Mouse (Mus musculus) heart, adult 2 months (tissue): Measurements from ENCODE around the gene Gmds. TPM values are rescaled to one million over a fixed set of nuclear protein-coding genes. Genes with fewer than 3 reads are reported as not detected.
A peak's percentile ranks its signal among the peaks of the same experiment; 100 is the strongest.

Source experiments
- DNase-seq, 2 experiments: peaks; one replicate each; pipeline ENCODE4 v3.0.0; 2021
- H3K27ac ChIP-seq: fragments of 200-600 bp; 2 replicates; pipeline ENCODE4 v1.8.1; 2022
- H3K27me3 ChIP-seq: fragments of 200-500 bp; 2 replicates; pipeline ENCODE4 v1.6.1; 2012; ENCODE audit warnings: mild to moderate bottlenecking, low read length, inconsistent platforms, mixed read lengths; ENCODE audit not compliant: control insufficient read depth, insufficient read depth
- H3K36me3 ChIP-seq: fragments of 200-500 bp; 2 replicates; pipeline ENCODE4 v1.6.1; 2012; ENCODE audit warnings: low read length, inconsistent platforms; ENCODE audit not compliant: control insufficient read depth, insufficient read depth
- H3K4me1 ChIP-seq: fragments of 200-500 bp; 2 replicates; pipeline ENCODE4 v1.6.1; 2011; ENCODE audit warnings: low read length; ENCODE audit not compliant: control insufficient read depth, insufficient read depth
- H3K4me3 ChIP-seq: fragments of 200-600 bp; 2 replicates; pipeline ENCODE4 v1.8.1; 2022
- H3K79me2 ChIP-seq: fragments of 200-500 bp; replicated peaks from 2 replicates; pipeline ENCODE4 v1.6.1; 2012; ENCODE audit warnings: mild to moderate bottlenecking, inconsistent platforms, low read length, moderate library complexity, mixed read lengths; ENCODE audit not compliant: control insufficient read depth, insufficient read depth
- H3K9ac ChIP-seq: fragments of 200-500 bp; 2 replicates; pipeline ENCODE4 v1.6.1; 2012; ENCODE audit warnings: low read depth, mild to moderate bottlenecking, control low read depth, inconsistent platforms, low read length, mixed read lengths
- CTCF ChIP-seq: fragments of 200-600 bp; IDR thresholded peaks from 2 replicates; pipeline ENCODE4 v1.8.1; 2022; ENCODE audit warnings: antibody characterized with exemption, mild to moderate bottlenecking, moderate library complexity
- EP300 ChIP-seq: fragments of 200-500 bp; IDR thresholded peaks from 2 replicates; pipeline ENCODE4 v1.6.1; 2011; ENCODE audit warnings: low read depth, low read length, control low read depth; ENCODE audit not compliant: insufficient read depth
- POLR2A ChIP-seq: fragments of 200-500 bp; IDR thresholded peaks from 2 replicates; pipeline ENCODE4 v1.6.1; 2011; ENCODE audit warnings: mild to moderate bottlenecking, low read depth, low read length, control low read depth; ENCODE audit not compliant: insufficient read depth
- WGBS: fragments of 180-500 bp; shearing (Covaris S2); methylation state at CpG from one replicate; pipeline ENCODE4 v1.1.7; 2018; 5-methylcytosine and 5-hydroxymethylcytosine counted together
- intact Hi-C: fragments of 180-260 bp; cut with DNase I; formaldehyde crosslinking; loops from one replicate; pipeline ENCODE4 v1.15.1; 2025
- polyA plus RNA-seq: library from polyadenylated mRNA; depleted of rRNA; stranded (reverse); fragments of >200 nt; gene quantifications from 2 replicates; pipeline ENCODE4 v1.2.3, GENCODE M21; 2012
- total RNA-seq, 2 experiments: library from RNA; stranded (reverse); gene quantifications; 2 replicates each; pipeline ENCODE4 v1.2.3; 2021

The Gmds gene
- total and polyA plus RNA-seq, 3 experiments = 4.2 to 6.0 (median 5.2) TPM

- 25% methylated on average over 3 of the region's 3 CpGs for WGBS
- DNase-seq = peak; percentile 48 to 53
Measured at GRCm38 (mm10) chr13:32312663-32313062, 25.9 kb downstream of the Gmds start.

GRCm38 (mm10) chr13:32311476-32311875 lies 27.1 kb downstream of the Gmds start:
- Histone ChIP-seq H3K4me3 (no peak overlapping the region), H3K36me3 (no peaks in the 10 kb centered on the region), H3K27ac (no peak overlapping the region), H3K4me1 (no peaks in the 10 kb centered on the region), H3K27me3 (no peaks in the 10 kb centered on the region), H3K79me2 (no peaks in the 10 kb centered on the region), H3K9ac (no peak overlapping the region)
- no peak for TF ChIP-seq POLR2A
- TF ChIP-seq CTCF = no peak
- TF ChIP-seq EP300 = no peak
- WGBS = 92% methylated on average over 2 of the region's 2 CpGs
- intact Hi-C loops = loop anchor here (5.0 kb wide), 1 partner anchor 351 kb away; no protein-coding TSS in a partner anchor
- no peak for DNase-seq

More at GRCm38 (mm10) chr13:32312663-32313062, 25.9 kb downstream of the Gmds start:
- Histone ChIP-seq H3K9ac (no peak overlapping the region), H3K27me3 (no peaks in the 10 kb centered on the region), H3K27ac (no peak overlapping the region), H3K4me3 (no peak overlapping the region), H3K79me2 (no peaks in the 10 kb centered on the region), H3K4me1 (no peaks in the 10 kb centered on the region), H3K36me3 (no peaks in the 10 kb centered on the region)
- TF ChIP-seq EP300 (no peak), CTCF (peak; percentile 97)
- intact Hi-C loops = loop anchor here (1.0 to 5.0 kb wide), 4 partner anchors 100 to 368 kb away; no protein-coding TSS in a partner anchor

- Histone ChIP-seq H3K9ac (no peak overlapping the region), H3K27me3 (no peaks in the 10 kb centered on the region), H3K4me3 (no peak overlapping the region), H3K79me2 (no peaks in the 10 kb centered on the region), H3K27ac (no peak overlapping the region), H3K4me1 (peaks cover 4% of the 10 kb centered on the region), H3K36me3 (no peaks in the 10 kb centered on the region)
- 67% methylated on average over 1 of the region's 1 CpGs for WGBS
- TF ChIP-seq POLR2A (no peak), EP300 (no peak), CTCF (no peak)
- no peak for DNase-seq
- intact Hi-C loops = no loop called here
Measured at GRCm38 (mm10) chr13:32298456-32298855, 40.1 kb downstream of the Gmds start.

DNA sequence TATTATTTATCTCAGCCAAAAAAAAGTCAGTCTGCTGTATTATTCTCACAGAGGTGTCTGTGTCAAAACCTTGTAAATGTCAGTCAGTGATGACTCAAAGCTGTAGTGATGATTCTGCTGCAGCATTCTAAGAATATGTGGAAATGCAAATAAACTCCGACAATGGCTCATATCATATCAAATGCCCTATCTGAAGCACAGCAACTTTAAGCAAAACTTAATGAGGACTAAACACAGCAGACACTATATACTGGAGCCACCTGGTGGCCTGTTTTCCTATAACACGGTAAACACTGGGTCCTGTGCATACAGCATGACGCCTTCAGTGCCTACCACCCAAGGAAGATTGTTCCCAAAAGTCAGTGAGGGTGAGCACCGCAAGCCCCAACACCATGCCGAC lies 41.1 kb downstream of the Gmds start:
- Histone ChIP-seq H3K79me2 (no peaks in the 10 kb centered on the region), H3K27ac (no peak overlapping the region), H3K4me3 (no peak overlapping the region), H3K9ac (no peak overlapping the region), H3K36me3 (no peaks in the 10 kb centered on the region), H3K4me1 (peaks cover 4% of the 10 kb centered on the region), H3K27me3 (no peaks in the 10 kb centered on the region)
- intact Hi-C loops = loop anchor here (1.0 to 2.0 kb wide), 3 partner anchors 83 to 505 kb away; no protein-coding TSS in a partner anchor
- DNase-seq = peak; percentile 24 to 47
- 25% methylated on average over 5 of the region's 5 CpGs for WGBS
- TF ChIP-seq EP300 (no peak), POLR2A (no peak), CTCF (peak; percentile 79)

DNA sequence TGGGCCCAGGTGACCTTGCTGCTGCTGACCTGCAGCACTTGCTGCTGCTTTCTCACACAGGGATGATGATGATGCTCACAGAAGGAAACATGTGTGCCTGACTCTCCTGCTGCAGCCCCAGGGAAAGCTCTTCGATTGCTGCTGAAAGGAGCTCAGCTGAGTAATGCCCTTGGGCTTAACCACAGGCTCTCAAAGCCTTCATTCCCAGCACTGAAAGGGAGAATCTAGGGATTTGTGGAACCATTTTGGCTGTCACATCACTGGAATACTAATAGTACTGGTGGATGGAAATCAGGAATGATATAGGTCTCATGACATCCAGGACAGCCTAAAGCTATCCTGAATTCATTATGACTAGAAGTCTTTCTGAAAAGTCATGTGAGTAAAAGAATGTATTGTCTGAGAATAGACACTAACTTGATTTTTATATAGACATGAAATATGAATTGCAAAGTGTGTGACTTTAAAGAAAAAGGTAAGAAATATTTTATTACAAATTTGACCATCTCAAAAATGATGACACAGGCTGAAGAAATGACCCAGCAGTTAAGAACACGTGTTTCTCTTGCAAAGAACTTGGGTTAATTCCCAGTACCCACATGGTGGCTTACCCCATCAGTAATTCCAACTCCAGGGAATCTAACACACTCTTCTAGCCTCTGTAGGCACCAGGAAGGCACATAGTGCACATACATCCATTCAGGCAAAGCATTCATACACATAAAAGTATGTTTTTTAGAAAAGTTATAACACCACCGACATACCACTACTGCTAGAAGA lies 43.9 kb downstream of the Gmds start:
- Histone ChIP-seq H3K4me1 (peaks cover 4% of the 10 kb centered on the region), H3K9ac (no peak overlapping the region), H3K79me2 (no peaks in the 10 kb centered on the region), H3K4me3 (no peak overlapping the region), H3K27ac (no peak overlapping the region), H3K27me3 (no peaks in the 10 kb centered on the region), H3K36me3 (no peaks in the 10 kb centered on the region)
- intact Hi-C loops = no loop called here
- 66% methylated on average over 3 of the region's 3 CpGs for WGBS
- DNase-seq = no peak
- no peak for TF ChIP-seq POLR2A

DNA sequence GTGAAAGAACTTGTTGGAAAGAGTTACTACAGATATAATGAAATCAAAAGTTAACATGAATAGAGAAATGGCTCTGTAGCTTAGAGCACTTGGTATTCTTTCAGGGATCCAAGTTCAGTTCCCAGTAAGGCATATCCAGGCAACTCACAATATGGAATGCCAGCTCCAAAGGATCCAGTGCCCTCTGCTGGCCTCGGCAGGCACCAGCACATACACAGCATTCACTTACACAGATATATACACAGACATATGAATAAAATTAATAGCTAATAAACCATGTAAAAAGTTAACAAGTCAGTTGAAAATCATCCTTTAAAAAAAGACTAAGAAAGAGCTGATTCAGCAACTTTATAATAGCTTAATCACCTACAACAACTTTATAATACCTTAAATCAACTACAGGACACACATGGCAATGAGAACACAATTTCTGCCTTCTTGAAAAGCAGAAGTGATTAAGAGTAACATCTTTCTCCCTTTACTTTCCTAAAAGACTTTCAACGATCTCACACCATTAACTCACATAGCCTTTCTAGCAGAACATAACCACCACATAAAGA lies 65.5 kb downstream of the Gmds start:
- TF ChIP-seq EP300 (no peak), CTCF (peak; percentile 32), POLR2A (no peak)
- no peak for DNase-seq
- H3K36me3 ChIP-seq = peaks cover 2% of the 10 kb centered on the region; the same call in 1 of the 2 replicates
- H3K4me1 ChIP-seq = no peaks in the 10 kb centered on the region; the same call in none of the 2 replicates
- H3K9ac ChIP-seq = no peak overlapping the region
- no peaks in the 10 kb centered on the region for H3K27me3 ChIP-seq
- no peak overlapping the region for H3K27ac ChIP-seq
- WGBS = 94% methylated on average over 2 of the region's 2 CpGs
- intact Hi-C loops = no loop called here
- no peak overlapping the region for H3K4me3 ChIP-seq
- H3K79me2 ChIP-seq = no peaks in the 10 kb centered on the region
